In the genomic region with DNA sequence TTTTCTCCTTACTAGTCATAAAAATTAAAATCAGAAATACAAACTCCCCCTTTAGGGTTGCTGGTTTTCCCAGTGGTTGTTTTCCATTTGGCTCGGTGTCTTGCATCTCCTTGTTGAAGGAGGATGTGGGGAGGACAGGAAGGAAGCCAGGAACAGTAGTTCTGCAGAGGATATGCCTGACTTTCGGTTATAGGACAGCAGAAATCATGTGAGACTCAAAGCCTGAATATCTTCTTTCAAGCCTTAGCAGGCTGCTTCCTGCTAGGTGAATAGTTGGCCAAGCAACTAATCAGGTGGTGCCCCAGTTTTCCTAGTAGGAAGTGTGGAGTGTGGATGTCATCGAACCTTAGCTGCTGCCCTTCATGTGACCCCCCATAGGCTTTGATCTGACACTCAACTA, we compare ENCODE assay signal across 16 mouse cellular contexts.
"Had no signal": no experiment of that assay in that cellular context is flagged by ENCODE, and none has a peak within 500 bp of the region (broad histone marks: within the 10 kb centered on the region; RNA-seq: fewer than 3 reads in every experiment).

No protein-coding gene starts in this region.

- H3K9me3 ChIP-seq: intestine, embryonic 15.5 days; limb, embryonic 13.5 days; midbrain, embryonic 12.5 days; neural tube, embryonic 13.5 days; stomach, embryonic 15.5 days had no signal

- ATAC-seq: intestine, embryonic 15.5 days; lung, postnatal 0 days; midbrain, embryonic 16.5 days had no signal

- H3K27ac ChIP-seq: intestine, embryonic 15.5 days; limb, embryonic 13.5 days; liver, embryonic 14.5 days; midbrain, embryonic 12.5 days; neural tube, embryonic 13.5 days; stomach, embryonic 15.5 days had no signal

- H3K4me1 ChIP-seq: intestine, embryonic 15.5 days; midbrain, embryonic 12.5 days; neural tube, embryonic 13.5 days; stomach, embryonic 15.5 days had no signal

- H3K36me3 ChIP-seq: intestine, embryonic 15.5 days; limb, embryonic 13.5 days; midbrain, embryonic 12.5 days; neural tube, embryonic 13.5 days; stomach, embryonic 15.5 days had no signal

- DNase-seq: kidney, adult 8-10 months; kidney, postnatal 10 days; left cerebral cortex, postnatal 4 days; lung, adult 2 months; lung, postnatal 36 days; right cerebral cortex, postnatal 4 days; spleen, adult 18-20 months; thymus, postnatal 4 days had no signal

- H3K9ac ChIP-seq: intestine, embryonic 15.5 days; limb, embryonic 13.5 days; liver, embryonic 14.5 days; midbrain, embryonic 12.5 days; neural tube, embryonic 13.5 days; stomach, embryonic 15.5 days had no signal

- H3K27me3 ChIP-seq: intestine, embryonic 15.5 days; limb, embryonic 13.5 days; midbrain, embryonic 12.5 days; neural tube, embryonic 13.5 days; stomach, embryonic 15.5 days had no signal

- H3K4me3 ChIP-seq: intestine, embryonic 15.5 days; limb, embryonic 13.5 days; midbrain, embryonic 12.5 days; neural tube, embryonic 13.5 days; stomach, embryonic 15.5 days had no signal

- H3K4me2 ChIP-seq: intestine, embryonic 15.5 days; limb, embryonic 13.5 days; midbrain, embryonic 12.5 days; neural tube, embryonic 13.5 days; stomach, embryonic 15.5 days had no signal
